Mouse (Mus musculus) forebrain, embryonic 11.5 days (tissue): ENCODE measurements around the gene Tbpl2. TPM values are rescaled to one million over a fixed set of nuclear protein-coding genes. Genes with fewer than 3 reads are reported as not detected.
A peak's percentile ranks its signal among the peaks of the same experiment; 100 is the strongest.

Experiments
- ATAC-seq: fragments of 200-750 bp; cut with Nextera tagmentation; replicated peaks from 2 replicates; pipeline ENCODE4 v1.8.0; 2017; ENCODE audit warnings: moderate TSS enrichment; ENCODE audit not compliant: low FRiP score
- DNase-seq: peaks from one replicate; pipeline ENCODE4 v3.0.0-alpha.2; 2017; ENCODE audit warnings: low spot score
- H3K27ac ChIP-seq: fragments of 300-500 bp; sonication (generic); 2 replicates; pipeline ENCODE4 v1.5.1; 2014; ENCODE audit warnings: low read depth, low read length
- H3K27me3 ChIP-seq: fragments of 300-500 bp; sonication (generic); 2 replicates; pipeline ENCODE4 v1.6.1; 2014; ENCODE audit warnings: mild to moderate bottlenecking, low read length, mixed read lengths; ENCODE audit not compliant: control insufficient read depth, insufficient read depth
- H3K36me3 ChIP-seq: fragments of 300-500 bp; sonication (generic); 2 replicates; pipeline ENCODE4 v1.6.1; 2014; ENCODE audit warnings: mild to moderate bottlenecking, low read length, moderate library complexity, mixed read lengths; ENCODE audit not compliant: control insufficient read depth, insufficient read depth
- H3K4me1 ChIP-seq: fragments of 300-500 bp; sonication (generic); replicated peaks from 2 replicates; pipeline ENCODE4 v1.6.1; 2014; ENCODE audit warnings: low read length, mixed read lengths; ENCODE audit not compliant: control insufficient read depth, insufficient read depth
- H3K4me2 ChIP-seq: fragments of 300-500 bp; sonication (generic); 2 replicates; pipeline ENCODE4 v1.6.1; 2014; ENCODE audit warnings: low read depth, mild to moderate bottlenecking, low read length, moderate library complexity, mixed read lengths; ENCODE audit not compliant: severe bottlenecking
- H3K4me3 ChIP-seq: fragments of 300-500 bp; sonication (generic); 2 replicates; pipeline ENCODE4 v1.5.1; 2014; ENCODE audit warnings: low read depth, low read length
- H3K9ac ChIP-seq: fragments of 300-500 bp; sonication (generic); 2 replicates; pipeline ENCODE4 v1.6.1; 2014; ENCODE audit warnings: low read length
- H3K9me3 ChIP-seq: fragments of 300-500 bp; sonication (generic); 2 replicates; pipeline ENCODE4 v1.6.1; 2016; ENCODE audit warnings: low read length, mixed read lengths; ENCODE audit not compliant: control insufficient read depth
- WGBS: fragments of 180-500 bp; shearing (Covaris S2); extraction: QIAGEN DNeasy Blood & Tissue Kit; methylation state at CpG from one replicate; pipeline ENCODE4 v1.1.7; 2014; 5-methylcytosine and 5-hydroxymethylcytosine counted together
- polyA plus RNA-seq: library from polyadenylated mRNA; unstranded; fragments of >200 nt; fragmentation: Nextera tagmentation; extraction: Ambion mirVana; gene quantifications from 2 replicates; pipeline ENCODE4 v1.2.1, GENCODE M21; 2014

Tbpl2 gene
- not detected in 2 replicates for polyA plus RNA-seq

- ATAC-seq (no peak), DNase-seq (no peak)
- Histone ChIP-seq H3K36me3 (no peaks in the 10 kb centered on the region), H3K9ac (no peak within 1 kb of the TSS), H3K27ac (no peak within 1 kb of the TSS), H3K27me3 (no peaks in the 10 kb centered on the region), H3K9me3 (no peaks in the 10 kb centered on the region), H3K4me3 (no peak within 1 kb of the TSS), H3K4me2 (no peak within 1 kb of the TSS), H3K4me1 (no peaks in the 10 kb centered on the region)
- 80% methylated on average over 4 of the region's 4 CpGs for WGBS
Observed at GRCm38 (mm10) chr2:24096495-24096894, at the start of gene Tbpl2. Gene Tbpl2 (minus strand): TSS chr2:24096595.

GRCm38 (mm10) chr2:24134373-24134772 lies 38.0 kb upstream of the Tbpl2 start:
- DNase-seq (no peak), ATAC-seq (no peak)
- no peaks in the 10 kb centered on the region for H3K4me1 ChIP-seq
- no peak overlapping the region for H3K27ac ChIP-seq
- WGBS = 79% methylated on average over 1 of the region's 1 CpGs
- H3K27me3 ChIP-seq = no peaks in the 10 kb centered on the region
- H3K4me2 ChIP-seq = no peak overlapping the region
- no peak overlapping the region for H3K9ac ChIP-seq
- no peak overlapping the region for H3K4me3 ChIP-seq
- no peaks in the 10 kb centered on the region for H3K36me3 ChIP-seq
- no peaks in the 10 kb centered on the region for H3K9me3 ChIP-seq

GRCm38 (mm10) chr2:24109085-24109484 lies 12.7 kb upstream of the Tbpl2 start:
- DNase-seq (no peak), ATAC-seq (no peak)
- Histone ChIP-seq H3K27ac (no peak overlapping the region), H3K4me2 (no peak overlapping the region), H3K27me3 (no peaks in the 10 kb centered on the region), H3K9me3 (no peaks in the 10 kb centered on the region), H3K4me1 (no peaks in the 10 kb centered on the region), H3K36me3 (no peaks in the 10 kb centered on the region), H3K9ac (no peak overlapping the region), H3K4me3 (no peak overlapping the region)

- Histone ChIP-seq H3K9me3 (no peaks in the 10 kb centered on the region), H3K4me1 (no peaks in the 10 kb centered on the region), H3K4me2 (no peak overlapping the region), H3K4me3 (no peak overlapping the region), H3K9ac (no peak overlapping the region), H3K36me3 (no peaks in the 10 kb centered on the region), H3K27ac (no peak overlapping the region), H3K27me3 (no peaks in the 10 kb centered on the region)
- WGBS = 88% methylated on average over 4 of the region's 4 CpGs
- no peak for ATAC-seq
- no peak for DNase-seq
Observed at GRCm38 (mm10) chr2:24103619-24104289, 7.4 kb upstream of the Tbpl2 start.

- Histone ChIP-seq H3K36me3 (no peaks in the 10 kb centered on the region), H3K9ac (no peak overlapping the region), H3K9me3 (no peaks in the 10 kb centered on the region), H3K4me2 (no peak overlapping the region), H3K27me3 (no peaks in the 10 kb centered on the region), H3K4me1 (no peaks in the 10 kb centered on the region), H3K27ac (no peak overlapping the region), H3K4me3 (no peak overlapping the region)
- WGBS = 81% methylated on average over 1 of the region's 1 CpGs
- DNase-seq = no peak
- ATAC-seq = no peak
Observed at GRCm38 (mm10) chr2:24090921-24091320, 5.5 kb downstream of the Tbpl2 start.

GRCm38 (mm10) chr2:24050459-24050858 lies 45.9 kb downstream of the Tbpl2 start:
- H3K4me3 ChIP-seq = no peak overlapping the region
- no peak overlapping the region for H3K27ac ChIP-seq
- H3K9me3 ChIP-seq = no peaks in the 10 kb centered on the region
- no peak overlapping the region for H3K9ac ChIP-seq
- no peaks in the 10 kb centered on the region for H3K4me1 ChIP-seq
- 81% methylated on average over 3 of the region's 3 CpGs for WGBS
- DNase-seq (no peak), ATAC-seq (no peak)
- H3K4me2 ChIP-seq = no peak overlapping the region
- H3K36me3 ChIP-seq = no peaks in the 10 kb centered on the region
- H3K27me3 ChIP-seq = no peaks in the 10 kb centered on the region

- no peaks in the 10 kb centered on the region for H3K36me3 ChIP-seq
- H3K4me2 ChIP-seq = peak within 1 kb of the TSS; percentile 57
- 0 out of 2 replicates have a peak within 1 kb of the TSS, but pooled peaks have one; percentile 6 for H3K27ac ChIP-seq
- no peaks in the 10 kb centered on the region for H3K4me1 ChIP-seq
- DNase-seq = no peak
- H3K9ac ChIP-seq = peak within 1 kb of the TSS; percentile 37; the same call in 1 of the 2 replicates
- ATAC-seq = no peak
- H3K4me3 ChIP-seq = peak within 1 kb of the TSS; percentile 29
- WGBS = 52% methylated on average over 7 of the region's 7 CpGs
- no peaks in the 10 kb centered on the region for H3K9me3 ChIP-seq
- H3K27me3 ChIP-seq = no peaks in the 10 kb centered on the region
Observed at GRCm38 (mm10) chr2:24049344-24049990, 46.9 kb downstream of the Tbpl2 start, which contains the start of gene Hnmt. Gene Hnmt (minus strand): TSS chr2:24049394.

- no peaks in the 10 kb centered on the region for H3K27me3 ChIP-seq
- peak overlapping the region; percentile 29 for H3K4me3 ChIP-seq
- peak overlapping the region; percentile 37; the same call in 1 of the 2 replicates for H3K9ac ChIP-seq
- H3K36me3 ChIP-seq = no peaks in the 10 kb centered on the region
- 0 out of 2 replicates have a peak overlapping the region, but pooled peaks have one; percentile 6 for H3K27ac ChIP-seq
- H3K4me2 ChIP-seq = peak overlapping the region; percentile 57
- ATAC-seq (peak; percentile 84), DNase-seq (peak; percentile 57)
- no peaks in the 10 kb centered on the region for H3K9me3 ChIP-seq
- H3K4me1 ChIP-seq = no peaks in the 10 kb centered on the region
- WGBS = 8% methylated on average over 16 of the region's 16 CpGs
Observed at GRCm38 (mm10) chr2:24048480-24049097, 47.8 kb downstream of the Tbpl2 start.
